Mouse (Mus musculus) hindbrain, postnatal 0 days (tissue): ENCODE measurements around the gene Dip2b. TPM values are rescaled to one million over a fixed set of nuclear protein-coding genes. Genes with fewer than 3 reads are reported as not detected.

Source experiments
- ATAC-seq: fragments of 200-750 bp; cut with Nextera tagmentation; 2 replicates; pipeline ENCODE4 v1.8.0; 2017; ENCODE audit warnings: mild to moderate bottlenecking, moderate TSS enrichment, moderate library complexity
- DNase-seq: peaks from one replicate; pipeline ENCODE4 v3.0.0-alpha.2; 2015; ENCODE audit warnings: low spot score
- H3K27ac ChIP-seq: fragments of 300-500 bp; sonication (generic); 2 replicates; pipeline ENCODE4 v1.5.1; 2014; ENCODE audit warnings: mild to moderate bottlenecking
- H3K27me3 ChIP-seq: fragments of 300-500 bp; sonication (generic); 2 replicates; pipeline ENCODE4 v1.6.1; 2014; ENCODE audit warnings: low read length, mixed read lengths; ENCODE audit not compliant: insufficient read depth
- H3K36me3 ChIP-seq: fragments of 300-500 bp; sonication (generic); 2 replicates; pipeline ENCODE4 v1.6.1; 2014; ENCODE audit warnings: low read length, mixed read lengths; ENCODE audit not compliant: insufficient read depth
- H3K4me1 ChIP-seq: fragments of 300-500 bp; sonication (generic); 2 replicates; pipeline ENCODE4 v1.6.1; 2014; ENCODE audit warnings: antibody characterized with exemption, low read length, mixed read lengths; ENCODE audit not compliant: insufficient read depth
- H3K4me2 ChIP-seq: fragments of 300-500 bp; sonication (generic); 2 replicates; pipeline ENCODE4 v1.6.1; 2014; ENCODE audit warnings: low read depth, mild to moderate bottlenecking, low read length, moderate library complexity, mixed read lengths
- H3K4me3 ChIP-seq: fragments of 300-500 bp; sonication (generic); 2 replicates; pipeline ENCODE4 v1.5.1; 2014; ENCODE audit warnings: low read length
- H3K9ac ChIP-seq: fragments of 300-500 bp; sonication (generic); replicated peaks from 2 replicates; pipeline ENCODE4 v1.6.1; 2014; ENCODE audit warnings: mild to moderate bottlenecking, low read length, moderate library complexity, mixed read lengths
- H3K9me3 ChIP-seq: fragments of 300-500 bp; sonication (generic); 2 replicates; pipeline ENCODE4 v1.6.1; 2016; ENCODE audit warnings: low read length, mixed read lengths
- CTCF ChIP-seq: IDR thresholded peaks from 2 replicates; pipeline ENCODE4 v1.5.1; 2016; ENCODE audit warnings: antibody characterized with exemption, control low read depth, low read depth
- WGBS: fragments of 180-500 bp; shearing (Covaris S2); extraction: QIAGEN DNeasy Blood & Tissue Kit; methylation state at CpG from one replicate; pipeline ENCODE4 v1.1.7; 2014; 5-methylcytosine and 5-hydroxymethylcytosine counted together
- polyA plus RNA-seq: library from polyadenylated mRNA; unstranded; fragments of >200 nt; fragmentation: Nextera tagmentation; extraction: Ambion mirVana; gene quantifications from 2 replicates; pipeline ENCODE4 v1.2.1, GENCODE M21; 2015
- total RNA-seq: library from RNA; depleted of rRNA; stranded (reverse); fragments of >200 nt; gene quantifications from 2 replicates; pipeline ENCODE4 v1.2.3, GENCODE M21; 2014

Gene Dip2b
- total and polyA plus RNA-seq, 2 experiments from 2014 or later, result 11.9 to 44.7 TPM

DNA sequence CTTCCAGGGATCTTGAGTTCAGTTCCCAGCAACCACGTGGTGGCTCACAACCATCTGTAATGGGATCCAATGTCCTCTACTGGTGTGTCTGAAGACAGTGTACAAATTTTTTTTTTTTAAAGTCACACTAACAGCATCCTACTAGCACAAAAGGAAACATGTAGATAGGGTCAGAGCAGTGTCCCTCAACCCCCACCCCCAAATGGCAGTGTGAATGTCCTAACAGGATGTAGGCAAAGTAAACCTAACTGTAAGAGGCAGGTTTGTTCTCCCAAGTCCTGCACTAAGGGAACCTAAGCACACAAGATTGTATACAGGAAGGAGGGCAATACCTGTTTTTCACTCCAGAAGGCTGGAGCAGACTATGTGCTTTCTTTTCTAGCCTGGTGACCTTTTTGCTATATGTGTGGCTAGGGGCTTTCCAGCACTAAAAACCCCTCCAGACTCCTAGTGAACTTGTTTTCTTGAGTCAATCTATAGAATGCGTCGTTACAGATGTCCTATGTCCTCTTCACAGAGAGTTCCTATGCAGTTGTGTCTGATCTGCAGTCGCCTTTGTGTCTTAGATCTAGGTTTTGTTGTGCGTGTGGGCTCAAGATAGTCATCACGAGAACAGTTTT, 20.1 kb upstream of the Dip2b start:
- Histone ChIP-seq H3K9me3 (no peaks in the 10 kb centered on the region), H3K4me2 (no peak overlapping the region), H3K4me3 (no peak overlapping the region), H3K4me1 (no peaks in the 10 kb centered on the region), H3K36me3 (peaks cover 8% of the 10 kb centered on the region; the same call in 1 of the 2 replicates), H3K9ac (no peak overlapping the region), H3K27me3 (no peaks in the 10 kb centered on the region), H3K27ac (no peak overlapping the region)
- TF ChIP-seq CTCF, result no peak
- DNase-seq, result no peak
- ATAC-seq, result no peak
- WGBS, result 66% methylated on average over 6 of the region's 6 CpGs

DNA sequence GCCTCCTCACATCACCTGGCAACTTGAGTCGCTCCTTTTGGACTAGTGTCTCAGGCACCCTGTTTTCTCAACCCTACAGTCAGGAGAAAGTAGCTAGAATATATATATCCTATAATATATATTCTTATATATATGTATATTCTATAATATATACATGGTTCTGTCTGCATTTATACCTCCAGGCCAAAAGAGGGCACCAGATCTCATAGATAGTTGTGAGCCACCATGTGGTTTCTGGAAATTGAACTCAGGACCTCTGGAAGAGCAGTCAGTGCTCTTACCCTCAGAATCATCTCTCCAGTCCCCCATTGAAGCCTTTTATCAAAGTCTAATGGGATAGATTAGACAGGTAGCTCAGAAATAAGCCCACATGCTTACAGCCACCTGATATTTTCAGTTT, 17.3 kb upstream of the Dip2b start:
- Histone ChIP-seq H3K4me1 (no peaks in the 10 kb centered on the region), H3K4me3 (no peak overlapping the region), H3K9ac (no peak overlapping the region), H3K27ac (no peak overlapping the region), H3K27me3 (no peaks in the 10 kb centered on the region), H3K9me3 (no peaks in the 10 kb centered on the region), H3K4me2 (no peak overlapping the region), H3K36me3 (0 out of 2 replicates have a peak, but pooled peaks cover 4% of the 10 kb centered on the region)
- TF ChIP-seq CTCF, result no peak
- ATAC-seq (no peak), DNase-seq (no peak)
- WGBS, result 88% methylated on average over 1 of the region's 1 CpGs

DNA sequence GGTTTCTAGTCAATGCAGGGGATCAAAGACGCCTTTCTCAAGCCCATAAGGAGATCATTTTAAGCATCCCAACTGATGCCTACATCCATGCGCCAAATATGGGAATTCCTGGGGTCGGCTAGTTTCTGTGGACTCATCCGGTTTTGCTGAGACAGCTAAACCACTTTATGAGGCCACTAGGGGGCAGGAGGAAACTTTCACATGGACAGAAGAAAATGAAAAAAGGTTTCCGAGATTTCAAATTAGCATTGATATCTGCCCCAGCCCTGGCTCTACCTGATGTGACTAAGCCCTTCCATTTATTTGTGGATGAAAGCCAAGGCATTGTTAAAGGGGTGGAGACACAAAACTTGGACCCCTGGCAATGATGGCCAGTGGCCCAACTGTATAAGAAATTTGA, 15.5 kb upstream of the Dip2b start:
- WGBS, result 15% methylated on average over 5 of the region's 5 CpGs
- no peaks in the 10 kb centered on the region for H3K27me3 ChIP-seq
- H3K4me2 ChIP-seq, result no peak overlapping the region
- no peaks in the 10 kb centered on the region for H3K4me1 ChIP-seq
- H3K27ac ChIP-seq, result no peak overlapping the region
- DNase-seq, result peak; percentile 78
- peak; percentile 77 for TF ChIP-seq CTCF
- no peaks in the 10 kb centered on the region for H3K9me3 ChIP-seq
- ATAC-seq, result 0 out of 2 replicates have a peak, but pooled peaks have one; percentile 29
- 0 out of 2 replicates have a peak, but pooled peaks cover 4% of the 10 kb centered on the region for H3K36me3 ChIP-seq
- no peak overlapping the region for H3K4me3 ChIP-seq
- no peak overlapping the region for H3K9ac ChIP-seq

DNA sequence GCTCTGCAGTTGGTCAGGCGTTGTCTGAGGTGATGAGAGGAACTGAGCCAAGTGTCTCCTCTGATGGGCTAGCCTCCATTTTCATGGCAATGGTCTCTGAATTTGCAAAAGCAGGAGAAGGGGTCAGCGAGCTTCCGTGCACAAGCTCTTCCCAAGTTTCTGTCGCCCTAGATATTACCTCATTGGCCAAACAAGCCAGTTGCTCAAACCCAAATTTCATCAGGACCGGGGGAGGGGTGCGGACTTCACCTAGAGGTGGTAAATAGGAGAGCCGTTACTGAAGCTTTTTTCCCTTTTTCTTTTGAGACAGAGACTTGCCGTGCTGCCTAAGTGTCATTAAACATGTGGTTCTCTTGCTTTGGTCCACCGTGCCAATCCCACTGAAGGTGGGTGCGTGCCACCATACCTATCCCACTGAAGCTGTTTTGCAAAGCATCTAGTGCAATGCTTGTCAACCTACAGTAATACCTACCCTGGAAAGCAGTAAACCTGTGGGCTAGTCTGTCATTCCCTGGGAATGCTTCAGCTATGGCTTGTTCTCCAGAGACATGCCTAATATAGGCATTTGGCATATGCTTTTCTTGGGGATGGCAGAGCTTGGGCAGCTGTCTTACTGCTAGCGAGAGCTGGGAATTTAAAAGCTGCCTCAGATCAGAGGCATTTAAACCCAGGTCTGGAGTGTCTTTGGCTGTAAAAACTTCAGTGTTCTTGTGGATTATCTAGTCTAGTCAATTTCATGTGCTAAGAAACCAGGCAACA, 13.2 kb upstream of the Dip2b start:
- no peak overlapping the region for H3K4me3 ChIP-seq
- H3K27ac ChIP-seq, result no peak overlapping the region
- H3K27me3 ChIP-seq, result no peaks in the 10 kb centered on the region
- no peaks in the 10 kb centered on the region for H3K9me3 ChIP-seq
- 0 out of 2 replicates have a peak, but pooled peaks cover 4% of the 10 kb centered on the region for H3K36me3 ChIP-seq
- no peak for TF ChIP-seq CTCF
- WGBS, result 74% methylated on average over 11 of the region's 11 CpGs
- H3K4me1 ChIP-seq, result no peaks in the 10 kb centered on the region
- H3K9ac ChIP-seq, result no peak overlapping the region
- H3K4me2 ChIP-seq, result no peak overlapping the region
- ATAC-seq, result no peak
- no peak for DNase-seq

DNA sequence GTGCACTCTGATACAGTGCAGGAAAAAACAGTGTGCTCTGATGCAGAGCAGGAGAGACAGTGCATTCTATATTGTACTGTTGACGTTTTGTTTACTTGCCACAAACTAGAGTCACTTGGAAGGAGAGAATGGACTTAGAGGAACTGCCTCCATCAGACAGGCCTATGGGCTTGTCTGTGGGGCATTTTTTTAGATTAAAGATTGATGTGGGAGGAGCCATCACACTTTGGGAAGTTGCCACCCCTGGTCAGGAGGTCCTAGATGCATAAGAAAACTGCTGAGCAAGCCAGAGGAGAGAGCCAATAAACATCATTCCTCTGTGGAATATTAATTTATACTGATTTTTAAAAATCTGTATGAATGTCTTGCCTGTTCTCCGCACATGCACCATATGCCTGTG, 10.3 kb upstream of the Dip2b start:
- H3K36me3 ChIP-seq, result no peaks in the 10 kb centered on the region
- no peaks in the 10 kb centered on the region for H3K27me3 ChIP-seq
- no peak overlapping the region for H3K4me2 ChIP-seq
- H3K4me1 ChIP-seq, result no peaks in the 10 kb centered on the region
- no peaks in the 10 kb centered on the region for H3K9me3 ChIP-seq
- no peak overlapping the region for H3K27ac ChIP-seq
- no peak overlapping the region for H3K4me3 ChIP-seq
- TF ChIP-seq CTCF, result no peak
- H3K9ac ChIP-seq, result no peak overlapping the region
- DNase-seq (no peak), ATAC-seq (no peak)
- 76% methylated on average over 2 of the region's 2 CpGs for WGBS

DNA sequence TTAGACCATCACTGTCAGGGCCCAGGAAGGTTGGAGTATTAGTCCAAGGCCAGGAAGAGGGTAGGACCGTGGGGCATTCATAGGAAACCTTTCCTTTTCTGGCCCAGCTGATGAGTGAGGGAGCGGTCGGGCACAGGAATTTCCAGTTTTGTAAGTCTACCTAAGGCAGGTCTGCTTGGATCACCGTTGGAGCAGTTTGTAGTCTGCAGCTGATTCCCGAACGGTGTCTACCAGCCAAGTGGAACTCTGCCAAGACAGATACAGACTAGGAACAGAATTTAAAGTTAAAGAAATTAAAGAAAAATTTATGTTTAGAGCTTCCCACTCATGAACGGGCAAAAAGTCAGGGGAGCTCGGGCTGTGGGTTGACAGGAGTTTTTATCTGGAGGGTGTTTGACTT, 9.0 kb upstream of the Dip2b start:
- Histone ChIP-seq H3K4me3 (no peak overlapping the region), H3K27ac (no peak overlapping the region), H3K9ac (no peak overlapping the region), H3K9me3 (no peaks in the 10 kb centered on the region), H3K4me2 (no peak overlapping the region), H3K27me3 (no peaks in the 10 kb centered on the region), H3K36me3 (no peaks in the 10 kb centered on the region), H3K4me1 (no peaks in the 10 kb centered on the region)
- ATAC-seq (no peak), DNase-seq (no peak)
- 70% methylated on average over 8 of the region's 8 CpGs for WGBS
- no peak for TF ChIP-seq CTCF

DNA sequence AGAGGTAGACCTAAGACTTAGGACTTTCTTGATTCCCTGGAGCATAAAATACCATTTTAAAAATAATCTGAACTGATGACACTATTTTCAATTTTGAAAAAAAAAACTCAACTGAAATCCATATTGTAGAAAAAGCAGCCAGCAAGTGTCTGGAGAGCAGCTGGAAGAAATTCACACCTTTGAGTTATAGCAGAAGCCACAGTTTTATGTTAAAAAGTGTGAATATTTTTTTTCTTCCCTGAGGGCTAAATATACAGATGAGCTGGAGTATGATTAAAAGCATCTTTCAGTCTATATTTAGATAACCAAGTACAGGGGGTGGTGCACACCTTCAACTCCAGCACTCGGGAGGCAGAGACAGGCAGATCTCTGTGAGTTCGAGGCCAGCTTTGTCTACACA, 8.6 kb upstream of the Dip2b start:
- WGBS, result 88% methylated on average over 2 of the region's 2 CpGs
- Histone ChIP-seq H3K9me3 (no peaks in the 10 kb centered on the region), H3K36me3 (no peaks in the 10 kb centered on the region), H3K9ac (no peak overlapping the region), H3K27me3 (no peaks in the 10 kb centered on the region), H3K27ac (no peak overlapping the region), H3K4me2 (no peak overlapping the region), H3K4me3 (no peak overlapping the region), H3K4me1 (no peaks in the 10 kb centered on the region)
- DNase-seq, result no peak
- no peak for ATAC-seq
- TF ChIP-seq CTCF, result no peak
